Mouse (Mus musculus) liver, postnatal 0 days (tissue): ENCODE results near the gene H2afy2.

Experiments
- CTCF ChIP-seq: sonication (generic); IDR thresholded peaks from 2 replicates; pipeline ENCODE4 v1.5.1; 2016; ENCODE audit warnings: antibody characterized with exemption, low read depth
- EP300 ChIP-seq: IDR thresholded peaks from 2 replicates; pipeline ENCODE4 v1.6.1; 2016; ENCODE audit warnings: antibody characterized with exemption, low read depth, mild to moderate bottlenecking

- TF ChIP-seq CTCF = no peak
- TF ChIP-seq EP300 = no peak
Measured at GRCm38 (mm10) chr10:61787541-61788313, 3.8 kb upstream of the H2afy2 start.
